Mouse (Mus musculus): ENCODE data around the gene Mvb12b. TPM values are rescaled to one million over a fixed set of nuclear protein-coding genes. Genes with fewer than 3 reads are reported as not detected.
A peak's percentile ranks its signal among the peaks of the same experiment; 100 is the strongest.

Mvb12b gene
- total RNA-seq (2014; rRNA removed) = 0.83 and 1.5 TPM in 2 replicates
- 1.4 and 2.7 TPM in 2 replicates for polyA plus RNA-seq (2012; rRNA removed)

GRCm38 (mm10) chr2:33887328-33888099 is at the start of gene Mvb12b:
Mvb12b (minus strand) TSS chr2:33887946.
- Histone ChIP-seq H3K4me3 (ENCODE audit: insufficient read depth, low read depth, low read length) (peak within 1 kb of the TSS; percentile 77), H3K27me3 (ENCODE audit: control insufficient read depth, insufficient read depth, low read length) (no peaks in the 10 kb centered on the region), H3K9ac (ENCODE audit: low read depth, low read length) (peak within 1 kb of the TSS; percentile 82), H3K79me2 (ENCODE audit: control insufficient read depth, insufficient read depth, low read length) (no peaks in the 10 kb centered on the region), H3K27ac (replicated peaks; ENCODE audit: insufficient read depth, low read depth, low read length) (no peak within 1 kb of the TSS), H3K36me3 (ENCODE audit: control insufficient read depth, insufficient read depth, low read length) (no peaks in the 10 kb centered on the region), H3K4me1 (ENCODE audit: control insufficient read depth, insufficient read depth, low read length) (peaks cover 5% of the 10 kb centered on the region)
- 13% methylated on average over 52 of the region's 67 CpGs for WGBS
- peak; percentile 12 for DNase-seq (ENCODE audit: extremely low read depth, low read depth, low spot score)
- TF ChIP-seq POLR2A (IDR thresholded peaks at IDR 0.05; ENCODE audit: extremely low read depth, insufficient read depth, low read length) (no peak), CTCF (IDR thresholded peaks at IDR 0.05; ENCODE audit: low read depth, low read length) (no peak)

GRCm38 (mm10) chr2:33935756-33936155 is 48.0 kb upstream of the Mvb12b start:
- H3K9ac ChIP-seq (ENCODE audit: low read depth, low read length) = no peak overlapping the region
- 63% methylated on average over 9 of the region's 9 CpGs for WGBS
- no peak overlapping the region for H3K4me3 ChIP-seq (ENCODE audit: insufficient read depth, low read depth, low read length)

GRCm38 (mm10) chr2:33933606-33934510 is 46.1 kb upstream of the Mvb12b start:
- WGBS = 59% methylated on average over 10 of the region's 10 CpGs
- TF ChIP-seq CTCF (IDR thresholded peaks at IDR 0.05; ENCODE audit: low read depth, low read length) (no peak), POLR2A (IDR thresholded peaks at IDR 0.05; ENCODE audit: extremely low read depth, insufficient read depth, low read length) (no peak)
- Histone ChIP-seq H3K27me3 (ENCODE audit: control insufficient read depth, insufficient read depth, low read length) (no peaks in the 10 kb centered on the region), H3K79me2 (ENCODE audit: control insufficient read depth, insufficient read depth, low read length) (no peaks in the 10 kb centered on the region), H3K27ac (replicated peaks; ENCODE audit: insufficient read depth, low read depth, low read length) (no peak overlapping the region), H3K4me1 (ENCODE audit: control insufficient read depth, insufficient read depth, low read length) (no peaks in the 10 kb centered on the region), H3K36me3 (ENCODE audit: control insufficient read depth, insufficient read depth, low read length) (no peaks in the 10 kb centered on the region), H3K9ac (ENCODE audit: low read depth, low read length) (no peak overlapping the region), H3K4me3 (ENCODE audit: insufficient read depth, low read depth, low read length) (no peak overlapping the region)
- peak; percentile 4 for DNase-seq (ENCODE audit: extremely low read depth, low read depth, low spot score)

More at GRCm38 (mm10) chr2:33935756-33936155, 48.0 kb upstream of the Mvb12b start:
- DNase-seq (ENCODE audit: extremely low read depth, low read depth, low spot score) = no peak
- Histone ChIP-seq H3K4me1 (ENCODE audit: control insufficient read depth, insufficient read depth, low read length) (no peaks in the 10 kb centered on the region), H3K27me3 (ENCODE audit: control insufficient read depth, insufficient read depth, low read length) (no peaks in the 10 kb centered on the region), H3K36me3 (ENCODE audit: control insufficient read depth, insufficient read depth, low read length) (no peaks in the 10 kb centered on the region), H3K79me2 (ENCODE audit: control insufficient read depth, insufficient read depth, low read length) (no peaks in the 10 kb centered on the region), H3K27ac (replicated peaks; ENCODE audit: insufficient read depth, low read depth, low read length) (no peak overlapping the region)
- TF ChIP-seq POLR2A (IDR thresholded peaks at IDR 0.05; ENCODE audit: extremely low read depth, insufficient read depth, low read length) (no peak), CTCF (IDR thresholded peaks at IDR 0.05; ENCODE audit: low read depth, low read length) (no peak)

- H3K27ac ChIP-seq (replicated peaks; ENCODE audit: insufficient read depth, low read depth, low read length) = no peak overlapping the region
- H3K27me3 ChIP-seq (ENCODE audit: control insufficient read depth, insufficient read depth, low read length) = no peaks in the 10 kb centered on the region
- no peak overlapping the region for H3K4me3 ChIP-seq (ENCODE audit: insufficient read depth, low read depth, low read length)
- 60% methylated on average over 5 of the region's 5 CpGs for WGBS
- TF ChIP-seq CTCF (IDR thresholded peaks at IDR 0.05; ENCODE audit: low read depth, low read length) (no peak), POLR2A (IDR thresholded peaks at IDR 0.05; ENCODE audit: extremely low read depth, insufficient read depth, low read length) (no peak)
- H3K9ac ChIP-seq (ENCODE audit: low read depth, low read length) = no peak overlapping the region
- no peaks in the 10 kb centered on the region for H3K36me3 ChIP-seq (ENCODE audit: control insufficient read depth, insufficient read depth, low read length)
- H3K4me1 ChIP-seq (ENCODE audit: control insufficient read depth, insufficient read depth, low read length) = no peaks in the 10 kb centered on the region
- no peak for DNase-seq (ENCODE audit: extremely low read depth, low read depth, low spot score)
- no peaks in the 10 kb centered on the region for H3K79me2 ChIP-seq (ENCODE audit: control insufficient read depth, insufficient read depth, low read length)
These were observed 43.4 kb upstream of the Mvb12b start for GRCm38 (mm10) chr2:33931161-33931560.

- no peak overlapping the region for H3K9ac ChIP-seq (ENCODE audit: low read depth, low read length)
- TF ChIP-seq CTCF (IDR thresholded peaks at IDR 0.05; ENCODE audit: low read depth, low read length) (no peak), POLR2A (IDR thresholded peaks at IDR 0.05; ENCODE audit: extremely low read depth, insufficient read depth, low read length) (no peak)
- 67% methylated on average over 5 of the region's 5 CpGs for WGBS
- no peak for DNase-seq (ENCODE audit: extremely low read depth, low read depth, low spot score)
- no peaks in the 10 kb centered on the region for H3K79me2 ChIP-seq (ENCODE audit: control insufficient read depth, insufficient read depth, low read length)
- H3K4me1 ChIP-seq (ENCODE audit: control insufficient read depth, insufficient read depth, low read length) = no peaks in the 10 kb centered on the region
- H3K4me3 ChIP-seq (ENCODE audit: insufficient read depth, low read depth, low read length) = no peak overlapping the region
- H3K27ac ChIP-seq (replicated peaks; ENCODE audit: insufficient read depth, low read depth, low read length) = no peak overlapping the region
- no peaks in the 10 kb centered on the region for H3K27me3 ChIP-seq (ENCODE audit: control insufficient read depth, insufficient read depth, low read length)
- H3K36me3 ChIP-seq (ENCODE audit: control insufficient read depth, insufficient read depth, low read length) = no peaks in the 10 kb centered on the region
These were observed 37.5 kb upstream of the Mvb12b start for GRCm38 (mm10) chr2:33925288-33925687.
